Mouse (Mus musculus) cerebellum, postnatal 36 days (tissue): ENCODE data around the gene Mrpl21.

Experiments
- DNase-seq, 2 experiments: peaks; one replicate each; pipeline ENCODE4 v3.0.0; 2021 to 2022; ENCODE audit warnings: mixed read lengths in 2 of 2

The Mrpl21 gene

GRCm38 (mm10) chr19:3297775-3298174, 15.1 kb downstream of the Mrpl21 start:
- no peak for DNase-seq

GRCm38 (mm10) chr19:3304017-3304416, 21.3 kb downstream of the Mrpl21 start:
- no peak for DNase-seq

- DNase-seq, result no peak
Measured at GRCm38 (mm10) chr19:3307175-3307949, 24.7 kb downstream of the Mrpl21 start.

GRCm38 (mm10) chr19:3319341-3319740, 36.6 kb downstream of the Mrpl21 start:
- no peak for DNase-seq

- no peak for DNase-seq
Measured at GRCm38 (mm10) chr19:3320086-3320485, 37.4 kb downstream of the Mrpl21 start.

GRCm38 (mm10) chr19:3320801-3321200, 38.1 kb downstream of the Mrpl21 start:
- DNase-seq, result no peak

- DNase-seq, result peak in 1 of 2 experiments; percentile 16
Measured at GRCm38 (mm10) chr19:3321617-3322016, 38.9 kb downstream of the Mrpl21 start.

GRCm38 (mm10) chr19:3322261-3322969, 39.7 kb downstream of the Mrpl21 start, which contains the start of gene Cpt1a:
TSS of gene Cpt1a (plus strand) at chr19:3322334.
- peak; percentile 8 to 28 for DNase-seq

- peak; percentile 33 to 55 for DNase-seq
Measured at GRCm38 (mm10) chr19:3323201-3323621, 40.5 kb downstream of the Mrpl21 start.

GRCm38 (mm10) chr19:3323753-3324270, 41.1 kb downstream of the Mrpl21 start:
- DNase-seq, result peak; percentile 23 to 35

- peak in 1 of 2 experiments; percentile 6 for DNase-seq
Measured at GRCm38 (mm10) chr19:3324271-3324811, 41.6 kb downstream of the Mrpl21 start.

- DNase-seq, result peak; percentile 50 to 69
Measured at GRCm38 (mm10) chr19:3324931-3325711, 42.4 kb downstream of the Mrpl21 start.

GRCm38 (mm10) chr19:3325771-3326478, 43.2 kb downstream of the Mrpl21 start:
- DNase-seq, result peak in 1 of 2 experiments; percentile 2

GRCm38 (mm10) chr19:3326479-3327047, 43.9 kb downstream of the Mrpl21 start:
- DNase-seq, result no peak

- DNase-seq, result no peak
Measured at GRCm38 (mm10) chr19:3333247-3333646, 50.5 kb downstream of the Mrpl21 start.

- DNase-seq, result no peak
Measured at GRCm38 (mm10) chr19:3333694-3334515, 51.2 kb downstream of the Mrpl21 start.

GRCm38 (mm10) chr19:3334550-3334949, 51.8 kb downstream of the Mrpl21 start:
- no peak for DNase-seq

- DNase-seq, result no peak
Measured at GRCm38 (mm10) chr19:3335917-3336316, 53.2 kb downstream of the Mrpl21 start.

GRCm38 (mm10) chr19:3336485-3337255, 54.0 kb downstream of the Mrpl21 start:
- no peak for DNase-seq

GRCm38 (mm10) chr19:3339187-3339586, 56.5 kb downstream of the Mrpl21 start:
- no peak for DNase-seq
